Mouse (Mus musculus) splenic B cell, adult 2 months (primary cell): ENCODE measurements at regions not wholly inside any gene's neighbourhood (a gene's known extent, or its start where the extent isn't known, plus 50 kb on each side); places are given as distances from the start of the nearest gene placed in this dataset.

ENCODE experiments used
- DNase-seq: peaks from one replicate; pipeline ENCODE4 v3.0.0-alpha.2; 2011; ENCODE audit warnings: low read depth, low spot score
- H3K27me3 ChIP-seq: 2 replicates; pipeline ENCODE4 v1.6.1; 2012; ENCODE audit warnings: mild to moderate bottlenecking, low read length, moderate library complexity, mixed read lengths; ENCODE audit not compliant: control insufficient read depth, poor library complexity, insufficient read depth, severe bottlenecking
- H3K36me3 ChIP-seq: 2 replicates; pipeline ENCODE4 v1.6.1; 2012; ENCODE audit warnings: mild to moderate bottlenecking, low read length, moderate library complexity, mixed read lengths; ENCODE audit not compliant: control insufficient read depth, poor library complexity, insufficient read depth, severe bottlenecking

GRCm38 (mm10) chr11:50482607-50483006 lies 51.7 kb upstream of the Rufy1 start:
- Histone ChIP-seq H3K36me3 (no peaks in the 10 kb centered on the region), H3K27me3 (no peaks in the 10 kb centered on the region)
- no peak for DNase-seq
